Mouse (Mus musculus) heart, postnatal 10 days (tissue): ENCODE measurements around the gene Cpeb3. TPM values are rescaled to one million over a fixed set of nuclear protein-coding genes. Genes with fewer than 3 reads are reported as not detected.
"Not testable (repeated sequence)": the region's sequence is repeated elsewhere in the genome, so short reads cannot be mapped to it uniquely, and the experiment has no call there.

ENCODE experiments used
- DNase-seq, 2 experiments: peaks; one replicate each; pipeline ENCODE4 v3.0.0; 2021
- intact Hi-C: fragments of 180-260 bp; cut with DNase I; formaldehyde crosslinking; loops from one replicate; pipeline ENCODE4 v1.15.1; 2025
- total RNA-seq, 2 experiments: library from RNA; stranded (reverse); gene quantifications; 2 replicates each; pipeline ENCODE4 v1.2.3; 2021

The Cpeb3 gene
- total RNA-seq, 2 experiments from 2014 or later = 58.2 to 58.4 TPM

GRCm38 (mm10) chr19:37207303-37208175 is 862 bp downstream of the Cpeb3 start, which contains the start of gene March5:
Gene March5 (plus strand): TSS chr19:37207543.
- intact Hi-C loops = loop anchor here (1.0 to 2.0 kb wide), 2 partner anchors 32 to 157 kb away; no protein-coding TSS in a partner anchor

GRCm38 (mm10) chr19:37206641-37207302 is 1.6 kb downstream of the Cpeb3 start:
- DNase-seq = peak in 1 of 2 experiments; percentile 65
- intact Hi-C loops = loop anchor here (1.0 kb wide), 1 partner anchor 31 kb away; no protein-coding TSS in a partner anchor

More at GRCm38 (mm10) chr19:37207303-37208175, 862 bp downstream of the Cpeb3 start, which contains the start of gene March5:
- peak; percentile 91 to 93 for DNase-seq

- intact Hi-C loops, DNase-seq: not testable (repeated sequence)
These were observed 3.2 kb downstream of the Cpeb3 start for GRCm38 (mm10) chr19:37205155-37205554.

GRCm38 (mm10) chr19:37203371-37203770 is 5.0 kb downstream of the Cpeb3 start:
- intact Hi-C loops = no loop called here
- DNase-seq = no peak

GRCm38 (mm10) chr19:37199889-37200288 is 8.5 kb downstream of the Cpeb3 start:
- DNase-seq = peak in 1 of 2 experiments; percentile 19
- intact Hi-C loops = no loop called here

GRCm38 (mm10) chr19:37198165-37198880 is 10.1 kb downstream of the Cpeb3 start:
- DNase-seq = no peak
- intact Hi-C loops = no loop called here

- no peak for DNase-seq
- intact Hi-C loops = no loop called here
These were observed 15.8 kb downstream of the Cpeb3 start for GRCm38 (mm10) chr19:37192475-37193058.

- DNase-seq = no peak
- intact Hi-C loops = no loop called here
These were observed 19.9 kb downstream of the Cpeb3 start for GRCm38 (mm10) chr19:37188366-37188948.

GRCm38 (mm10) chr19:37177819-37178708 is 30.3 kb downstream of the Cpeb3 start:
- peak; percentile 73 to 84 for DNase-seq
- intact Hi-C loops = loop anchor here (1.0 kb wide), 1 partner anchor 87 kb away; no protein-coding TSS in a partner anchor

- DNase-seq = peak; percentile 46 to 51
- intact Hi-C loops = loop anchor here (1.0 kb wide), 1 partner anchor 88 kb away; no protein-coding TSS in a partner anchor
These were observed 31.4 kb downstream of the Cpeb3 start for GRCm38 (mm10) chr19:37176879-37177462.

GRCm38 (mm10) chr19:37175919-37176318 is 32.5 kb downstream of the Cpeb3 start:
- peak; percentile 39 to 50 for DNase-seq
- intact Hi-C loops = loop anchor here (1.0 kb wide), 1 partner anchor 31 kb away; the partner anchor contains the start of gene March5

GRCm38 (mm10) chr19:37175436-37175805 is 33.0 kb downstream of the Cpeb3 start:
- no peak for DNase-seq
- intact Hi-C loops = loop anchor here (1.0 kb wide), 1 partner anchor 32 kb away; the partner anchor contains the start of gene March5

GRCm38 (mm10) chr19:37174716-37175435 is 33.5 kb downstream of the Cpeb3 start:
- peak; percentile 77 to 81 for DNase-seq
- intact Hi-C loops = loop anchor here (1.0 to 5.0 kb wide), 2 partner anchors 32 to 98 kb away; partner anchors contain the start of gene March5

GRCm38 (mm10) chr19:37174116-37174715 is 34.2 kb downstream of the Cpeb3 start:
- intact Hi-C loops = loop anchor here (5.0 kb wide), 1 partner anchor 97 kb away; no protein-coding TSS in a partner anchor
- peak; percentile 61 to 62 for DNase-seq

GRCm38 (mm10) chr19:37173331-37174115 is 34.9 kb downstream of the Cpeb3 start:
- peak; percentile 34 to 43 for DNase-seq
- intact Hi-C loops = loop anchor here (5.0 kb wide), 1 partner anchor 96 kb away; no protein-coding TSS in a partner anchor

- peak; percentile 32 to 38 for DNase-seq
- intact Hi-C loops = loop anchor here (5.0 kb wide), 1 partner anchor 95 kb away; no protein-coding TSS in a partner anchor
These were observed 35.8 kb downstream of the Cpeb3 start for GRCm38 (mm10) chr19:37172566-37173130.
